Mouse (Mus musculus) monocyte, adult 2 months (primary cell): ENCODE results near the gene Serpinb6b.
A peak's percentile ranks its signal among the peaks of the same experiment; 100 is the strongest.
"Not testable (repeated sequence)": the region's sequence is repeated elsewhere in the genome, so short reads cannot be mapped to it uniquely, and the experiment has no call there.

ENCODE experiments used
- DNase-seq, 2 experiments: peaks; one replicate each; pipeline ENCODE4 v3.0.0; 2022; ENCODE audit warnings: low spot score in 2 of 2, low read depth in 1 of 2

Gene Serpinb6b

GRCm38 (mm10) chr13:32964989-32965811 lies at the start of gene Serpinb6b:
Gene Serpinb6b (plus strand): TSS chr13:32965209.
- peak in 1 of 2 experiments; percentile 2 for DNase-seq

- DNase-seq, result no peak
Measured at GRCm38 (mm10) chr13:32922622-32923021, 42.4 kb upstream of the Serpinb6b start.

- no peak for DNase-seq
Measured at GRCm38 (mm10) chr13:32924578-32925360, 40.2 kb upstream of the Serpinb6b start.

GRCm38 (mm10) chr13:32926661-32927060 lies 38.3 kb upstream of the Serpinb6b start:
- no peak for DNase-seq

GRCm38 (mm10) chr13:32927241-32927640 lies 37.8 kb upstream of the Serpinb6b start:
- no peak for DNase-seq

- DNase-seq, result no peak
Measured at GRCm38 (mm10) chr13:32929107-32929750, 35.8 kb upstream of the Serpinb6b start.

- no peak for DNase-seq
Measured at GRCm38 (mm10) chr13:32934706-32935381, 30.2 kb upstream of the Serpinb6b start.

GRCm38 (mm10) chr13:32938275-32938674 lies 26.7 kb upstream of the Serpinb6b start:
- DNase-seq, result not testable (repeated sequence)

- not testable (repeated sequence) for DNase-seq
Measured at GRCm38 (mm10) chr13:32939191-32939590, 25.8 kb upstream of the Serpinb6b start.

GRCm38 (mm10) chr13:32956537-32956936 lies 8.5 kb upstream of the Serpinb6b start:
- no peak for DNase-seq

GRCm38 (mm10) chr13:32957917-32958316 lies 7.1 kb upstream of the Serpinb6b start:
- no peak for DNase-seq

GRCm38 (mm10) chr13:32958521-32958920 lies 6.5 kb upstream of the Serpinb6b start:
- DNase-seq, result not testable (repeated sequence)

GRCm38 (mm10) chr13:32963990-32964753 lies 837 bp upstream of the Serpinb6b start:
- no peak for DNase-seq

GRCm38 (mm10) chr13:32966116-32966515 lies 1.1 kb downstream of the Serpinb6b start:
- DNase-seq, result no peak

GRCm38 (mm10) chr13:32967233-32967632 lies 2.2 kb downstream of the Serpinb6b start:
- no peak for DNase-seq

GRCm38 (mm10) chr13:32968353-32968984 lies 3.5 kb downstream of the Serpinb6b start:
- no peak for DNase-seq

- no peak for DNase-seq
Measured at GRCm38 (mm10) chr13:32968996-32969640, 4.1 kb downstream of the Serpinb6b start.

- DNase-seq, result no peak
Measured at GRCm38 (mm10) chr13:32969641-32970040, 4.6 kb downstream of the Serpinb6b start.

GRCm38 (mm10) chr13:32970776-32971175 lies 5.8 kb downstream of the Serpinb6b start:
- no peak for DNase-seq
